Mouse (Mus musculus): ENCODE results near the gene Enox1.
A peak's percentile ranks its signal among the peaks of the same experiment; 100 is the strongest.

Gene Enox1

DNA sequence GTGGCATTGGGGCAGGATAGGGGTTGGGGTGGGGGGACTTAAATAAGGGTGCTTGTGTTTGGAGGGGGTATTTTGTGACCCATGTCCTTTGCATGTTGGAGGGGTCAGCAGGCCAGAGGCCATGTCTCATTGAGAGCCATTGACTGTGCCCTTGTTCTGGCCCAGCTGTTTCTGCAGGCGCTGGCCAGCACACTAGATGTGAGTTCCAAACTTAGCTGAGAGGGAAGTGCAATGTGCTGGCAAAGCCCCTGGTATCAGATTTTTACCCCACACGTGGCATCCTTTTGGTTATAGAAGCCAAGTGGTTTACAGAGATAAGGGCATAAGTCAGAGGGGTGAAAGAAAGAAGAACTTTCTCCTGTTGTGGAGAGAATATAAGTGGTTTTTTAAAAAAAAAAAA lies 218.5 kb downstream of the Enox1 start:
- DNase-seq (ENCODE audit: low spot score) = no peak

DNA sequence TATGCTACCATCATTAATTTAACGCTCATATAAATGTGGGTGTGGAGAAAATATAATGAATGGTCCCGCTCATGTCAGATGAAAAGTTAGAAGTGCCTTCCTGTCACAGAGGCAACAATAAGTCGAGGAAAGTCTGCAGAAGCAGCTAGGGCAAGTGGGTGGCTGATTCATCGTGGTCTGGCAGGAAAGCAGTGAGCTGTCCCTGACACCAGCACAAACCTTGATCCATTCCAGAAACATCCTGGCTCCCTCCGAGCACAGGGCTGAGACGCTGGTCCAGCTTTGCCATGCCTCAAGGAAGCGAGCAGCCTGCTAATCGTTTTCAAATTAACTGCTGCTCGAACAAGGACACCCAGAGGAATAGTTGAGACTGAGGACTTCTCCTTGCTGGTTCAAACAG lies 219.1 kb downstream of the Enox1 start:
- no peak for DNase-seq (ENCODE audit: low spot score)

- no peak for DNase-seq (ENCODE audit: low spot score)
Measured at GRCm38 (mm10) chr14:77376731-77377130, 220.2 kb downstream of the Enox1 start.

DNA sequence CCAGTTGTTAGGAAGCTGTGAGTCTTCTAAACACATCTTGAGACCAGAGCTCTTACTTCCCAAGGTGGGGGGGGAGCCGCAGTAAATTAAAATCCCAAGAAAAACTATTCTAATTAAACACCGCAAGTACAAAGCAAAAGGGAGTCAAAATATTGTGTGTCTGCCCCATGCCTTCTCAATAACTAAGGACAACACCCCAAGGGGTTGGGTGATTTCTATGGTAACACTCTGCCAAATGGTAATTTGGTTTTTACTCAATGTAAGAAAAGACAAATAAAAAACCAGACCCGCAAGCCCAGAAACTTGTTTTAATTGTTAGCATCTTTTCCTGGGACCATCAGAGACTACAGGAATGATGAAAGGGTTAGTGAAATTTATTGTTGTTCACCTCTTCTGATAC lies 220.9 kb downstream of the Enox1 start:
- DNase-seq (ENCODE audit: low spot score) = no peak

GRCm38 (mm10) chr14:77377873-77378272 lies 221.3 kb downstream of the Enox1 start:
- DNase-seq (ENCODE audit: low spot score) = no peak

GRCm38 (mm10) chr14:77381532-77381931 lies 225.0 kb downstream of the Enox1 start:
- DNase-seq (ENCODE audit: low spot score) = no peak

GRCm38 (mm10) chr14:77385621-77386020 lies 229.1 kb downstream of the Enox1 start:
- DNase-seq (ENCODE audit: low spot score) = no peak

DNA sequence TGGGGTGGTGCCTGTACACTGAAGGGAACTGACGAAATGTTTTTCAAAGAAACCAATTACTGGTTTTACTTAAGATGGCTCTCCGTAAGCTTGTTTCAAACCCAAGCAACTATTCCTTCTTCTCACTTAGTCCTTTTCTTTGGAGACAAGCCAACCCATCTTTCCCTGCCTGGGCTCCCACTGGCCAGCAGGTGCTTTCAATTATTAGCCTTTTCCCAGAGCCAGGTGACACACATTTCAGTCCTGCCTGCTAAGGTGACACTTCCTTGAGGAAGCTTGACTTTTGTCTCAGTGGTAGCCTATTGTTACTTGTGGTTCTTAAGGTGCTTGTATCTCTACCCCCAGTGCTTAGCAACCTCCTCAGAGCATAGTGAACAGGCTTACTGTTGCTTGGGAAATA lies 231.3 kb downstream of the Enox1 start:
- DNase-seq (ENCODE audit: low spot score) = no peak

DNA sequence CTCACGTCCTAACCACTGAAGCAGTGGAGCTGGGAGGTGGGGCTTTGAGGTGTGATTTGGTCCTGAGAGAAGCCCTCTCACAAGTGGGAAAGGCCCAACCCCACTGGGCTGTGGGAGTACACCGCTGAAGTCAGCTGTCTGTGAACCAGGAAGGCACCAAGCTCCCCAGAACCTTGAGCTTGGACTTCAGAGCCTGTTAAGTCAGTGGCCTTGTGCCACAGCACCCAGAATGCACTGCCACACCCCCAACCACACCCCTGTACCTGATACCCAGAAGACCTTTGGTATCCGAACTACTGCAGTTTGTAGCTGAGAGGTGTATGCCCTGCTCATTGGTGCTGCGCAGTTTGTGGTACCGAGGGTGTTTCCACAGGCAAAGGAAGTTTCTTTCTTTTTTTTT lies 232.7 kb downstream of the Enox1 start:
- no peak for DNase-seq (ENCODE audit: low spot score)

DNA sequence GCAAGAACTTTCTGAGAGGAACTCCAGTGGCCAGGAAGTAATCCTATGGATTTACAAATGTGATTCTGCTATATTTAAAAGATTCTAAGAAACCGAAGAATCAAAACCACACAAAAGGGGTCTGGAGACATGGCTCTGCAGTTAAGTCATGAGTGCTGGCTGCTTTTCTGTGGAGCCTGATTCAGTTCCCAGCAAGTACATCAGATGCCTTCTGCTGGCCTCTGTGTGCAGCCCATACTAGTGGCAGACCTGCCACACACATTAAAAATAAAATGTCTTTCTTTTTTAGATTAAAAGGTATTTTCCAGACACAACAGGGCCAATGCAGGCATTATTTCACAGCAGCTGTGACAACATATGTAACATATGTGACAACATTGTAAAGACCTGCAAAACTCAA lies 235.9 kb downstream of the Enox1 start:
- no peak for DNase-seq (ENCODE audit: low spot score)

GRCm38 (mm10) chr14:77406241-77407114 lies 249.9 kb downstream of the Enox1 start:
- no peak for DNase-seq (ENCODE audit: low spot score)

DNA sequence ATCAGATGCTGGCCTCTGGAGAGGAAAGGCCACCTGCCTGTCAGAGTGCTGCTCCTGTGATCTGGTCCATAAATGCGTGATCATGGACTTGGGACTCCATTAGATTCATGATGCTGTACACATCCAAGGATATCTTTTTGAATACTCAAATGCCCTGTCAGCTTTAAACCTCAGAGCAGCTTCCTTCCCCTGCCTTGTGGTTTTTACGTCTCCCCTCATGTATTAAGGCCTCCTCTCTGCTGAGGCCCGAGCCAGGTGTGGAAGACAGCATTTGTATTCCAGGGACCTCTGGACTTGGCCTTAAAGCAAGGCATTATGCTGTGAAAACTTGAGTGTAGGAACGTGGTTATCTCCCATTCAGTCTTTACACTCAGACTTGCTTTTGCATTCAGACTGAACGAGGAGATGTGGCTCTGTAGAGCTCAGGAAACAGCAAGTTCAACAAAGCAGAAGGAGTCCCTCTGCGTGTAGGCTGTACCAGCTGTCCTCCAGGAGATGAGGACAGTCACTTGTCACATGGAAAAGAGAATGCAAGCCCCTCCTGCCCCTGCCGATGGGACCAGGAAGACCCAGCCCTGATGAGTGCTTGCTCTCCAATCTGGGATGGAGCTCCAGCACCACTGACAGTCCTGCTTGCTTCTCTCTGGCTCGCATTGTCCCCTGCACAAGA lies 252.8 kb downstream of the Enox1 start:
- DNase-seq (ENCODE audit: low spot score) = peak; percentile 41

GRCm38 (mm10) chr14:77410354-77410753 lies 253.8 kb downstream of the Enox1 start:
- DNase-seq (ENCODE audit: low spot score) = no peak

GRCm38 (mm10) chr14:77413106-77413505 lies 256.5 kb downstream of the Enox1 start:
- DNase-seq (ENCODE audit: low spot score) = no peak

DNA sequence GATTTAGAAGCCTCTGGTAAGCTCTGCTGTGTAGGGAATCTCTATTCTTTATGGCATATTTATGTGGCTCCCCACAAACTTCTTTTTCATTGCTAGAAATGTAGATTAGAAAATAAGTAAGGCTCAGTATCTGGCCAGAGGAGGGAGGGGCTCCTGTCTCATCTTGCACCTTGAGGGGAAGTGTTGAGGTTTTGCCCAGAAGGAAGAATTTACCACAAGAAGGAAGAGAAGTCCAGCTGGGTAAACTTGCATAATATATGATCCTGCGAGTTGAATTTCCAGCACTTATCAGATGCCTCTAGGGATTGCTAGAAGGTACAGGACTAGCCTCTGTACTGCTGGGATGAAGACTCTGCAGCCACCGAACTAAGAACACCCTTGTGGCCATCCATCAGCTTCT lies 259.8 kb downstream of the Enox1 start:
- no peak for DNase-seq (ENCODE audit: low spot score)

DNA sequence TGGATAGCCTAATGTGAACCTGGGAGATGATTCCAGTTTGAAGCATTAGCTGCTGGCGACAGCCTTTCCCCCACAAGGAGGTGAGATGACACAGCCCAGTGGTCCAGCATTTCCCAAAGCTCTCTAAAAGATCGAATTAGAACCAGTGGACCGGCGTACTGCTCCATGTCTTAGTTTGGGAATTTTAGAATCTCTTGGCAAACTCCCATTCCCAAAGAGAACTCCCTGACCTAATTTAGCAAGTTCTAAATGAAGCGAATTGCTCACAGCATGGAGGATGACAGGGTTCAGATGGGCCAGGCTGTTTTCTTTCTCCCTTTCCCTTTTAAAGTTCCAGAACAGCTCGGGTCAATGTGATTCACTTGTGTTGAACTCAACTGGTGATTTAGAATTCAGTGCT lies 264.5 kb downstream of the Enox1 start:
- no peak for DNase-seq (ENCODE audit: low spot score)

GRCm38 (mm10) chr14:77423194-77423593 lies 266.6 kb downstream of the Enox1 start:
- no peak for DNase-seq (ENCODE audit: low spot score)

- DNase-seq (ENCODE audit: low spot score) = no peak
Measured at GRCm38 (mm10) chr14:77439426-77439825, 282.9 kb downstream of the Enox1 start.

GRCm38 (mm10) chr14:77440805-77441204 lies 284.2 kb downstream of the Enox1 start:
- DNase-seq (ENCODE audit: low spot score) = peak; percentile 23

- peak; percentile 47 for DNase-seq (ENCODE audit: low spot score)
Measured at GRCm38 (mm10) chr14:77441541-77441940, 285.0 kb downstream of the Enox1 start.

GRCm38 (mm10) chr14:77448001-77448400 lies 291.4 kb downstream of the Enox1 start:
- no peak for DNase-seq (ENCODE audit: low spot score)

- no peak for DNase-seq (ENCODE audit: low spot score)
Measured at GRCm38 (mm10) chr14:77451916-77452315, 295.4 kb downstream of the Enox1 start.

DNA sequence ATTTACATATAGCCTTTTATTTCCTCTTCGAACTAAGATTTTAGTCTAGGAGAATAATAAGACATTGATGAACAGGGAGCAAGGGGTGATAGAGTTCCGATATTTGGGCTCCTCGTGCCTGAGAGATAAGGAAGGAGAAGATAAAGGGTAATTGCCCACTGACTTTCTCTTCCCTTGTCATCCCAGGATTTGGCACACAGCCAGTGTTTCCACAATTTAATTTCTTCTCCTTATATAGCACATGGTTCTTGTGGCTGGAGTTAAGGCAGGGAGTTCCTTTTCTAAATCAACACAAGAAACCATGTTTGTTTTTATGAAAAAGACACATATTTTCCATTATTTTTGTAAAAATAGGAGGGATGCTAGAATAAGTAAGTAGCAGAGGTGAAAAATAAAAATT lies 299.5 kb downstream of the Enox1 start:
- no peak for DNase-seq (ENCODE audit: low spot score)

DNA sequence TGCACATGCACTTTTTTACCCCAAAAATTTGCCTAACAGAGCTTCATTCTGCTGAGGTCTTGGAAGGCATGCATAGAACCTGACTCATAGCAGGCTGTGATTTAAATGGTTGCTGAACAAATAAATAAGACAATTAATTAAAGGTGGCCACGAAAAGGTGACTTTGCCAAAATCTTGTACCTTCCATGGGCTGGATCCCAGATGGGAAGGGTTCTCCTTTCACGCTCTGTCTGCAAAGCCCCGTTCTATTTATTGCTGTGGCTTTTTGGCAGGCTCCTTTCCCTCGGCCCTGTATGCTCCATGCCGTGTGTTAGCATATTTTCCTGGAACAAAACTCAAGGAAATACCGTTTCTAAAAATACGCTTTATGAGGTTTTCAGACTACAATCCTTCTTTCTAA lies 300.3 kb downstream of the Enox1 start:
- DNase-seq (ENCODE audit: low spot score) = no peak

All from layer of hippocampus, adult 11-12 months (tissue).